Mouse (Mus musculus): ENCODE results near the gene Herc4. TPM values are rescaled to one million over a fixed set of nuclear protein-coding genes. Genes with fewer than 3 reads are reported as not detected.

The Herc4 gene
- polyA plus RNA-seq, 1 experiment from 2014 or later, result 38.4 TPM

- Histone ChIP-seq H3K4me3 (no peak overlapping the region), H3K9me3 (replicated peaks) (peaks cover 3% of the 10 kb centered on the region; the same call in 1 of the 2 replicates)
- ATAC-seq, result no peak
Measured at GRCm38 (mm10) chr10:63365918-63366455, 122.4 kb downstream of the Herc4 start.

DNA sequence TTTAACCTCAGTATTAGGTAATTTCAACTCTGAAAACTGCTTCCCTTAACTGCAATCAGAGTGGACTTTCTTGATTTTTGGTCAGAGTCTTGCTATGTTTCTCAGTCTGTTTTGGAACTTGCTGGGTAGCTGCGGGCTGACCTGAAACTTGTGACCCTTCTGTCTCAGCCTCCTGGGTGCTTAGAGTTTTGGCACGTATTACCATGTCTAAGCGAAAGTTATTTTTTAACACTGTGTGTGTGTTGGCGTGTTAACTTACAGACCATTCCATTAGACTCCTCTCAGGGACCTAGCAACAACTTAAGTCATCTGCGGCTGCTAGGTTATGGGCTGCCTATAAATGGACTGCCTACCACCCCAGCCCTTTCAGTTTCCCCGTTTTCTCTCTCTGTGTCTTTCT, 123.8 kb downstream of the Herc4 start:
- no peaks in the 10 kb centered on the region for H3K36me3 ChIP-seq
- H3K27me3 ChIP-seq (replicated peaks), result no peaks in the 10 kb centered on the region
- H3K27ac ChIP-seq, result no peak overlapping the region
- WGBS (ENCODE audit: insufficient replicate concordance), result 75% methylated on average over 6 of the region's 6 CpGs
- ATAC-seq, result no peak
- no peak overlapping the region for H3K4me2 ChIP-seq
- no peak overlapping the region for H3K4me3 ChIP-seq
- peaks cover 3% of the 10 kb centered on the region; the same call in 1 of the 2 replicates for H3K9me3 ChIP-seq (replicated peaks)
- H3K9ac ChIP-seq, result no peak overlapping the region
- no peaks in the 10 kb centered on the region for H3K4me1 ChIP-seq

More at GRCm38 (mm10) chr10:63365918-63366455, 122.4 kb downstream of the Herc4 start:
- WGBS (ENCODE audit: insufficient replicate concordance), result 48% methylated on average over 7 of the region's 7 CpGs
- H3K4me1 ChIP-seq, result no peaks in the 10 kb centered on the region
- H3K4me2 ChIP-seq, result no peak overlapping the region
- H3K36me3 ChIP-seq, result no peaks in the 10 kb centered on the region
- no peaks in the 10 kb centered on the region for H3K27me3 ChIP-seq (replicated peaks)
- no peak overlapping the region for H3K27ac ChIP-seq
- no peak overlapping the region for H3K9ac ChIP-seq

Other genes starting within 250 kb of the Herc4 start
- 37.0 and 43.2 TPM in 2 replicates for gene Hnrnph3, start 219.6 kb upstream of the Herc4 start, polyA plus RNA-seq (2016; fragmentation: Nextera tagmentation; extraction: Ambion mirVana)
- 1.2 and 1.4 TPM in 2 replicates for gene Pbld2, start 219.5 kb upstream of the Herc4 start, polyA plus RNA-seq (2016; fragmentation: Nextera tagmentation; extraction: Ambion mirVana)
- 1.7 and 2.2 TPM in 2 replicates for gene Pbld1, start 183.6 kb upstream of the Herc4 start, polyA plus RNA-seq (2016; fragmentation: Nextera tagmentation; extraction: Ambion mirVana)
- not detected in 2 replicates for gene Atoh7, start 144.2 kb upstream of the Herc4 start, polyA plus RNA-seq (2016; fragmentation: Nextera tagmentation; extraction: Ambion mirVana)
- gene Mypn, start 39.9 kb upstream of the Herc4 start, polyA plus RNA-seq (2016; fragmentation: Nextera tagmentation; extraction: Ambion mirVana), result 0.02 and 0.07 TPM in 2 replicates
- gene Sirt1, start 137.9 kb downstream of the Herc4 start, polyA plus RNA-seq (2016; fragmentation: Nextera tagmentation; extraction: Ambion mirVana), result 6.0 and 7.5 TPM in 2 replicates
- gene Dnajc12, start 138.6 kb downstream of the Herc4 start, polyA plus RNA-seq (2016; fragmentation: Nextera tagmentation; extraction: Ambion mirVana), result 13.0 and 14.2 TPM in 2 replicates
- not detected in 2 replicates for gene Gm7075, start 178.0 kb downstream of the Herc4 start, polyA plus RNA-seq (2016; fragmentation: Nextera tagmentation; extraction: Ambion mirVana)
- gene Ctnna3, start 186.3 kb downstream of the Herc4 start, polyA plus RNA-seq (2016; fragmentation: Nextera tagmentation; extraction: Ambion mirVana), result 0.05 and 0.08 TPM in 2 replicates